Mouse (Mus musculus) adrenal gland, postnatal 10 days (tissue): ENCODE results near the gene Dclk1. TPM values are rescaled to one million over a fixed set of nuclear protein-coding genes. Genes with fewer than 3 reads are reported as not detected.
A peak's percentile ranks its signal among the peaks of the same experiment; 100 is the strongest.

Source experiments
- DNase-seq: peaks from one replicate; pipeline ENCODE4 v3.0.0; 2021; ENCODE audit warnings: mixed read lengths
- total RNA-seq, 2 experiments: library from RNA; stranded (reverse); gene quantifications; 2 replicates each; pipeline ENCODE4 v1.2.3; 2021

Gene Dclk1
- total RNA-seq, 2 experiments from 2014 or later, result 13.5 to 18.0 TPM

DNA sequence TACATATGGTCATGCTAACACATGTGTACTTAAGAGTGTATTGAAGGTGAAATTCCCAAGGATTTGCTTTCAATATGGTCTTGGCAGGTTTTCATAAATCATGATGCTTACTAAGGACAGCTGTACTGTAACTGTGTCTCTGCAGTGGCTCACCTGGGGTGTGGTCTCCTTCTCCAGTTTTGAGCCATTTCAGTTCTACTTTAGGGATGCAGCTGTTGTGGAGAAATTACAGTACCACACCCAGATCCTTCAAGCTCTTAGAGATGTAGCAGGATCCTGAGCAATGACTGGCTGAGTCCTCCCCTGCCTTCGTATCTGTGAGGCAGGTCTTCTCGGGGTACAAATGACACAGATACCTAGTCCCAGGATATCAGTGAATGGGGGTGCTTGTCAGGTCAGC is 8.5 kb downstream of the Dclk1 start:
- DNase-seq, result no peak

DNA sequence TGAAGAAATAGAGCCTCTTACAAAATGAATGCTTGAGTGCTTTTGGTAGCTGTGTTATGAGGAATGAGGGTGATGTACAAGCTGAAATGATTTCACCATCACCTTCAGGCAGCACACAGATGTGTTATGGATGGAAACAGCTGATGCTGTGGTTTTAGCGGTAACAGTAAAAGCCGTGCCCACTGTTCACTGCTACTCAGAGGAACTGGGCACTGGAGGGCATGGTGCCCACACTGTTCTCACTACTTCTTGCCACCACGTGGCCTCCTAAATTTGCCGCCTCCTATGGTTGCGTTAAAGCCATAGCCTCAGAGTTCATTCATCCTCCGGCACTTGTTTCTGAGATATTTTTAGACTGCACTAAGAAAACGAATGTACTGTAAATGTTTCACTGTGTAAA is 18.0 kb downstream of the Dclk1 start:
- no peak for DNase-seq

DNA sequence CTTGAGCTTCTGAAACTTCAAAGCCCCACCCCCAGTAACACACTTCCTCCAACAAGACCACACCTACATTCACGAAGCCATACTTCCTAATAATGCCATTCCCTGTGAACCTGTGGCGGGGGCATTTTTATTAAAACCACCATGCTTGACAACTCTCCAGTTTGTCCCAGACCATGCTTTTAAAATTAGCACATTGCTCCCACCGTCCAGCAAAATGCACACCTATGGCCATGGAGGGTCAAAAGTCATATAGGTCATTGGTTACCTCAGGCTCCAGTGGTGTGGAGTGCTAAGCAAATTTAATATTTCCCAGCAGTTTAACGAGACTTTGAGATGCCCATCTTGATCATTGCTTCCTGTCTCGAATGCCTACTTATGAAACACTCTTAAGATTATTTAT is 23.9 kb downstream of the Dclk1 start:
- DNase-seq, result no peak

DNA sequence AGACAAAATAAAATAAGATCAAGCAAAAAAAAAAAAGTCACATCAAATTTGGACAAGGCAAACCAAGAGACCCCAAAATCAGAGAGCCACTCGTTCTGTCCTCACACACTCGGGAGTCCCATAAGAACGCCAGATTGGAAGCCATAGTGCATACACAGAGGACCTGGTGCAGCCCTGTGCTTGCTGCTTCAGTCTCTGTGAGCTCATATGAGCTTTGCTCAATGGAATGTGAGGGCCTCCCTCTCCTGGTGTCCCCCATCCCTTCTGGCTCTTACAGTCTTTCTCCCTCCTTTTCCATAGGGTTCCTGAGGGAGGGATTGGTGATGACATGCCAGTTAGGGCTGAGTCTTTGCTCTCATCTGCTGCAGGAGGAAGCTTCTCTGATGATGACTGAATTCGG is 27.6 kb downstream of the Dclk1 start:
- DNase-seq, result no peak

DNA sequence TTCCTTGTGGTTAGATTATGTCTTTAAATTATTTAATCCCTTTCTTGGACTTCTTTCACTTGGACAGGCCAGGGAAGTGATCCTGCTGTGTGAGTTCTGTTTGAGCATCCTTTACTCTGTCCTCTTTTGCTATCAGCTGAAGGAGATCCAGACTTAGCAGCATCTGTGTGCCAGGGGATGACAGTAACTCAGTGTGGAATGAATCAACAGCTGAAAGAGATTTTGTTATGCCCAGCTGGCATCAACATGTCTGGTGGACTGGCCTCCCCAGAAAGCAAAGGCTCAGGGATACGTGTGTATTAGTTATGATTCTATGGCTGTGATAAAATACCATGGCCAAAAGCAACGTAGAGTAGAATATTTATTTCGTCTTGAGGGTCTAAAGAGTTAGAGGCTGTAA is 28.2 kb downstream of the Dclk1 start:
- DNase-seq, result no peak

DNA sequence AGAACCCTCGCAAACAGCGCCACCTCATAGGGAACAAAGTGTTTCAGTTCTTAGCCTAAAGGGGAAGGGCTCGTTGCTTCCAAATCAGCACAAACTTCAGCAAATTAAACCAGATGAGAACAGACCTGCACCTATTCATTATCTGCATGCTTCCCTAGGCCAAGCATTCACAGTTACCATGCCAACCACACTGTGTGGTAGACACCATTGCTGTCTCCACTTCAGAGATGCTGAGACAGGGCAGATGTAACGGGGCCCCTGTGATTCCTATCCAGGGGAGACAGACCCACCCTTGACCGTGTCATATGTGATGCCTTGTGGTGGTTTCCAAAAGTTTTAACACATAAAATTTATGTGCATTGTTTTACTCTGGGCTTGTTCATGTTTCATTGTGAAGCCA is 28.8 kb downstream of the Dclk1 start:
- DNase-seq, result no peak

DNA sequence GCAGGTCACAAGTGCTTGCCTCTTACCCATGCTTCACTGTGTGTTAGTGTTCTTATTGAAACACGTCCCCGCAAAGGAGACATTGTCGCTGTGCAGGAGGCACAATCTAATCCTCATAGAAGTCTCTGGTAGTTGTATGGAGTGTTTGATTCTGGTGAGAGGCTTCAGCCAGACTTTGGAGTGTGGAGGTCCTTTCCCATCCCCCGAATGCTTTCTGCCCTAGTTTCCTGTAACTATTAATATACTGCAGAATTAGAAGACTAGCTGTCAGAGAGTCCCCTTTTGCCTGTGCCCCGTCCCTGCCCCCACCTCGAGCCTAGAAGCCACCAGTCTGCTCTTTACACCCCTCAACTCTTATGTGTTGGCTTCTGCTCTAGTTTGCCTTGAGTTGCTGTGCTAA is 30.4 kb downstream of the Dclk1 start:
- DNase-seq, result no peak

DNA sequence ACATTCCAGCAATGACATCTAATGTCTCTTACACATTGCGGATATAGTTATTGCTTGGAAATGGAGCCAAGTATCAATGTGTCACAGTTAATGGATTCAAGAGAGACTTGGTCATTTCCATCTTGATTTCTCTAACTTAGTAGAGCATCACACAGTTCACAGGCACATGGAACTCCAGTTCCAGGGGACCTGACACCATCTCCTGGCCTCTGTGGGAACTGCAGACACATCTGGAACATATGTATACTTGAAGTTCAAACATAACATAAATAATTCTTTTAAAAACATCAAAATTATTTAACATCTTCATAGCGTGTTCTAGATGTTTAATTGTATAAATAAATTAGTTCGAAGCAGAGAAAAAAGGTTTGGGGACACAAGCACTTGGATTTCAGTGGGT is 34.3 kb downstream of the Dclk1 start:
- no peak for DNase-seq

DNA sequence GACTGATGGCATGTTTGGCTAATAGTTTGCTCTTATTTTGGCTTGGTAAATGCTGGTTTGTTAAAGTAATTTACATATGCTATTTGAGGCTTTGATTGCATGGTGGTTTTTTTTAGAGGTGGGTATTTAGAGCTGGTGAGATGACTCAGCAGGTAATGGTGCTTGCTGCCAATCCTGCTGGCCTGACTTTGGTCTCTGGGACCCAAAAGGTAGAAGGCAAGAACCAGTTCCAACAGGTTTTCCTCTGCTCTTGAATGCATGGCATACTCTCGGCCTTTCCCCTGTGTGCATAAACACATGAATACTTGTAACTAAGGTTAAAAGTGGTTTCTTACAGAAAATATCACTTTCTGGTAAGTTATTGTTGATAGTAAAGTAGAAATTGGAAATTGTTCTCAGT is 34.7 kb downstream of the Dclk1 start:
- DNase-seq, result no peak

DNA sequence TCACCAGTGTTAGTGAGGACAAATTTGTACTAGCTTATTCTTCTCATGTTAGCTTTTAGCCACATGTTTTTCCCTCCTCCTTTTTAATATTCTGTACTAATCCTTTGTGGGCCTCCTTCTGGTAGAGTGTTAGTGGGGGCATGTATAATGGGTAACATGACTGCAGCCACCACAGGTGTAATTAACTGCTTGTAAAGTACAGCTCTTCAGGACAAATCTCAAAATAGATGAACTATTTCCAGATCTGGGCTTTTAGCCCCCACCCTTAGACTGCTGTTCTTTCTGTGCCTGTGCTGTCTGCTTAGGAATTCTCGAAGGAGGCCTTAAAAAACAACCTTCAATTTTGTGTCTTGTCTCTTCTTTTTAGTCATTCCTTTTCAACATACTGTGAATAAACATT is 35.7 kb downstream of the Dclk1 start:
- no peak for DNase-seq

DNA sequence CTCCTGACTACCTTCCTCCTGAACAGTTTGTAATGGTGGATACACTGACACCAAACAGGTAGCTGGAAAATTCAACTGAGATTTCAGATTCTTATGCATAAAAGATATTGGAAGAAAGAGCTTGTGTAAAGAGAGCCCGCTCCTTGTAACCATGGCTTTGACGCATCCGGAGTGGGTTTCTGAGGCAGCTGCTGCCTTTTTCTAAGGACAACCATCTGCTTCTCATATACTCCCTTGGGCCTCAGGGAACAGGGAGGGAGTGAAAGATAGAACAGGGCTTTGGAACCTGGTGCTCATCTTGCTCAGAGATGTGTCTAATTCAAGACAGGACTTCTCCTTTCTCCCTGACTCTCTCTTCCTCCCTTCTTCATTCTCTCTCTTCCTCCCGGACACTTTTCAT is 37.8 kb downstream of the Dclk1 start:
- DNase-seq, result no peak

DNA sequence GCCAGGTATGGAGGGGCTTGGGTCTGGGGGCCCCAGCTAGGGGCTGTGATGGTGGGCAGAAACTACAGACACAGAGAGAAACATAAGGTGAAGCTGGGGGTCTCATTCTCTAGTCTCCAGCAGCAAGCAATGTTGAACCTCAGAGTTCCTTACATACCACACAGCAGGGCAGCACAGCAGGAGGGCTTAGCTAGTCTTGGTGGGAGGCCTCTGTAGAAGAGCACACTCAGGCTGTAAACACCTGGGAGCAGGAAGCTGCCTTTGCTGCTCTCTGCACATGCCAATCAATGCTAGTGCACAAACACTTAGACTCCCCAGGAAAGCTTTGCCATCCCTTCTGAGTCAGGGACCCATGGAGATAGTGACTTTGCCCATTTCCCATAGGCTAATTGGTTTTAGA is 38.3 kb downstream of the Dclk1 start:
- DNase-seq, result no peak

DNA sequence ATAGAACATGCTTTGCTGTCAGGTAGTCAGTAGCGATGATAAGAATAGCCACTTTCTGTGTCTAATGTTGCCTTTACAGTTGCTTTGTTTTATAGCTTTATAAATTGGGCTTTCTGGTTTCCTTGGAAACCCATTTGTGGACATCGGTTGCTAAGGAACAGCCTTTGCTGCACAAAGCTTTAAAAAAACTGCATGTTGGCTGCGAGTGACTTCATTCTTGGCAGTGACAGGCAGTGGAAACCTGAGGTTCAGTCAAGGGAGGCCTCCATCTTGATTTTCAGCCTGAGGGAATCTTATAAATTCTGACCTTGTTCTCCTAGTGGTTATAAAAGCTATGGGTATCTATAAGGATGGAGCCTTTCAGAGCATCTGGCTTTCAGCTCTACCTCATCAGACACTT is 42.1 kb downstream of the Dclk1 start:
- DNase-seq, result no peak

DNA sequence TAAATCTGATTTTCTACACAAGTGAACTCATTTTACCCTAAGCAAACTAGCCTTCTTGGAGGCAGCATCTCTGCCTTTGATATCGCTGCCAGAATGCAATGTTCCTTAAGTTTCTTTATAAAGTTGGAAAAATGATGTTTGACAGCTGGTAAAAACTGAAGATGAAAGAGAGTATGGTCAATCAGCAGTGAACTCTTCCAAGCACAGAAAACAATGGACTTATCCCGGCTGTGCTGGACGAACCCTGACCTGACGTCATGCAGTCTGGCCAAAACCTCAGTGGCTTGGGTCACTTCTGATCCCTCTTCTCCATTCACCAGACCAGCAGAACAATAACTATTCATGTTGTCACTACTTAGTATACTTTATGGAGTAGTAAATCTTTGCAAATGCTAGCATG is 46.6 kb downstream of the Dclk1 start:
- DNase-seq, result no peak

DNA sequence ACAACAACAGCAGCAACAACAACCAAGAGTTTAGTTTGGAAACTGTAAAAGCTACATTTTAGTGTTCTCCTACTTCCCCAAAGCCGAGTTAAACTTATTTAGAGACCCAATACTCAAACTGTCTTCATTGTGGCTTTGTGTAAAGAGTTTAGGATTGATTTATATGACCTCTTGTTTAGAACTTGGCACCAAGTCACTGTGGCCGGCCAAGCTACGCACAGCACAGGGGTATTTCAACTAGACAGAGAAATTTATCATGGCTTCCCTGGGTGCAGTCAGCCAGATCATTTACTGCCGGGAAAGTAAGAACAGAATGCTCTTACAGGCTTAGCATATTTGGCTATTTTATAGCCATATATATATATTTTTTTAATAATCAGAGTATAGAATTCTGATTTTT is 49.8 kb downstream of the Dclk1 start:
- DNase-seq, result no peak

DNA sequence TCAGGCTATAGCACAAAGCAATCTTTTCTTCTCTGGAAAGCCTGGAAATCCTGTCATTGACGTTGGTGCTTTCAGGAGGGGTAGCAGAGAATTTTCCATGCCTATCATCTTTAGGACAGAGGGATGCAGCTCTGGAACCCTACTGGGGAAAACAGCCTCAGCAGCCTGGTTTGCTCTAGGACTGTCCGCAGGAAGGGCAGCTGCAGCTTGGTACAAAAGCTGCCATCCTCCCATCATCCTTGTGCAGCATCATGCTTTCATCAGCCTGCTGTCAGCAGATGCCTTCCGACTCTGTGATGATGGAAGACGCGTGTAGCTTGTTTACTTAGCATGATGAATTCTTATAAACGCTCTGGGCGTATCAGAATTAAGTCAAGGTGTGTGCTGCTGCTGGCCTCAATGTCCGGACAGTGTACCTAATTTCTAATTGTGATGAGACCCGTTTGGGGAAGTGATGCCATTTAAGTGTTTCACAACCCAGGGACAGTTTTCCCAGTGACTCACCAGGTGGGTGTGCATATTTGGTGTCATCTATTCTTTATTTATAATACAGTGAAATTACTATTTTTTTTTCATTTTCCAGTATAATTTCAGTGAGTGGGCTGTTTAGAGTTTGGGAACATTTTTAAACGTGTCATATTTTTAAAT is 50.7 kb downstream of the Dclk1 start:
- no peak for DNase-seq

DNA sequence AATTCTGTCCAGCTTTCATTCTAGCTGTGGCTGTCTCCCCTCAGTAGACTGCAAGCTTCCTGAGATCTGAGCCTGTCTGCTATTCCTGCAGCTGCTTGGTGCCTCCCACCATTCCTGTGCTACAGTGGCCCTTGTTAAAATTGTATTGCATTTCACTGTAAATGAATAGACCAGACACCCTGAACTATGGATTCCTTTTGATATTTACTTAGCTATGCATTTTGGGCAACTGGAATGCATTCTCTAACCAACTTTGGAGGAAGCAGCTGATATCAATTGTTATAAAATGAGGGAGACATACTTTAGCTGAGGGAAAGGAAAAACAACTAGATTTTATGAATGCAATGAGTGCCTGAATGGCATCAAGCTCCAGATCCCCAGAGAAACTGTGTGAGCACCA is 63.5 kb downstream of the Dclk1 start:
- DNase-seq, result no peak

DNA sequence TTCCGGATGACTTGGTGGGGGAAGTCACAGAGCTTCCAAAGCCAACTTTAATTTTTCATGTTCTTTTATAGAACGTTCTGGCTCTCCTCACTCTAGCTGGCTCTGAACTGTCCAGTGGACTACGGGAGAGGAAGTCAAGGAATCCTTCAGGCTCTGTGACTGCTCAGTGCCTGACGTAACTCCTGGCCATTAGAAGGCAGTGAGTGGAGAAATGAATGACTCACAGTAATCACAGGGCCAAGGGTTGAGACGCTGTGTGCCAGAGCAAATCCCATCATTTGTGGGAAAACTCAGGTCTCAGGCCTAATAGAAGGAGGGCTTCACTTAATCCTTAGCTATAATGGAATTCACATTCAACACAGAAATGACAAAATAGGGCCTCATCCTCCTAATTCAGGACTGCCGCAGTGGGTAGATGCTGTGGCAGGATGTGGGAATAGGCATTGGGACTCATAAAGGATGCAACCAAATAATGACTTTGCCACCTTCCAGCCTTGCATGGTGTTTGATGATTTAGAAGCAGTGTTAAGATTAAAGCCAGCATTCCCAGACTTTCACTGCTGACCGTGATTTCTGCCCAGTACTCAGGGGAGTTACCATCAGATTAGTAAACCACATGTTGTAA is 65.5 kb downstream of the Dclk1 start:
- DNase-seq, result peak; percentile 27

DNA sequence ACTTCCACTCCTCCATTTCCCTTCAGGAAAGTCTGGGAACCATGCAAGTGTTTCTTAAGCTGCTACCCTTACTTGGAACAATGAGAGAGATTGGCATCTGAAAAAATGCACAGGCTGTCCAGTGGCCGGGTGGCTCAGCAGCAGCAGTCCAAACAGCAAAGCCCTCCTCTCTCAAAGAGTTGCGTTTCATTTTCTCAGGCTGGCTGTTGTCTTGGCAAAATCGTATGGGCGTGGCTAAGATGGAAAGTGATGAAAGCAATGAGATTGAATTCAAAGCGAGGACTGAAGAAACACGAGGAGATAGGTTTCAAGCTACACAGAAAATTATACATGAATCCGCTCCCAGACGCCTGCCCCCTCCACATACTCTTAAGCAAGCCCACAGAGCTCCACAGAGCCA is 67.8 kb downstream of the Dclk1 start:
- no peak for DNase-seq

DNA sequence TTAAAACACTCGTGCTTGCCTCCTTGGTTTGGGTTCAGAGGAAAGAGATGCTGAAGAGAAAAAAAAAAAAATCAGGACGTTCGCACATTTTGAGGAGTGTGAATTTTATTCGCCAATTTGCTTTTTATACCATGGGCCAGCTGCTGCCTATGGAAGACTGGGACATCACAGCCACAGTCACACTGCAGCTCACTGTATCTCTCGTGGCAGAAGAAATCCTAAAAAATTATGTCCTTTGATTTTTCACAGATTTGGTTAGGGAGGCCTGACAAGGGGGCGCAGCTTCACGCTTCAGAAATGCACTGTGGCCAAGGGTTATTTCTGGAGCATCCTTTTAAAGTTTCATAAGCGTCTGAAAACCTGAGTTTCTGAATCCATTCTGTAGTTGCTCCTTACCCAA is 73.7 kb downstream of the Dclk1 start:
- no peak for DNase-seq

DNA sequence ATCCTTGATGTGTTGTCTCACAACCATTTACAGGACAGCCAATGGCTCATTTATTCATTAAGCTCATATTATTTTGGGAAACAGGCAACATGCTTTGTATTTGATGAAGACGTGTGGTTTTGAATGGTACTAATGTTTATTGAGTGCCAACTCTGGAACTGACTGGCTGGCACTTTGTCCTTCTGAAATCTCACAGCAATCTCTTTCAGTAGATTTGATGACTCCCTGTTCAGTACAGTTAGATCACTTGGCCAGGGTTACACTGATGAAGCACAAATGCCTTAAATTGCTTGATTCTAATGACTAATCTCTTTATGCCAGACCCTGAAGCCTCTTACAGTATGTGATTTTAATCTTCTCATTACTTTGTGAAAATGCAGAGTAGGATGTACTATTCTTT is 75.9 kb downstream of the Dclk1 start:
- no peak for DNase-seq

DNA sequence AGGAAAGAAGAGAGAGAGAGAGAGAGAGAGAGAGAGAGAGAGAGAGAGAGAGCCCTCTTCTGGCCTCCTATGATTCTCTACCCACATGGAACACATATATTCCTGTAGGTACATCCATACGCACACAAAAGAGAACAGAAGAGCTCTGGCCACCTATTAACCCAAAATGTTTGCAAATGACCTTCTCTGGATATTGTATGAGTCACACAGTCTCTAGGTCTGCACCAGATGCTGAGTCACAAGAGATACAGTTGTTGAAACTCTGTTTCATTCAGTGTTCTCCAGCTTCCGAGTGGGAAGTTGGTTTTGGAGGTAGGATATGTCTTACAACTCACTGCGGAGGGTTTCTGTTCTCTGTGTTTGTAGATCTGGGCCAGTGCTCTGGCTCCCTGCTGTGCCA is 78.4 kb downstream of the Dclk1 start:
- no peak for DNase-seq

DNA sequence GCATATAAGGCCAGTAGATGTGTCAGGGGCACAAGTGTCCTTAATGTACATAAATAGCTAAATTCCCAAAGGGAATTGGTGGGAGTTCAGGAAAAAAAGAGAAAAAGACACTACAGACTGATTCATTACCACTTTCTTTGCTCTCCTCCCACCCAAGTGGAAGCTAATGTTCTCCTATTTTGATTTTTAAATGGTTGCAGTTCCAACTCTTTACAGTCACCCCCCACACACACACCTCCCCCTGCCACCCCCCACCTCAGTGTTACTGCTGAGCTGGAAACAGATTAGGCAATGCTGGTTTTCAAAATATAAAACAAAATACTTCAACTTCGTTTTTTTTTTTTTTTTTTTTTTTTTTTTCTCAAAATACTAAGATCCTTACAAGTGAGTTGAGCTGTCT is 81.9 kb downstream of the Dclk1 start:
- no peak for DNase-seq

DNA sequence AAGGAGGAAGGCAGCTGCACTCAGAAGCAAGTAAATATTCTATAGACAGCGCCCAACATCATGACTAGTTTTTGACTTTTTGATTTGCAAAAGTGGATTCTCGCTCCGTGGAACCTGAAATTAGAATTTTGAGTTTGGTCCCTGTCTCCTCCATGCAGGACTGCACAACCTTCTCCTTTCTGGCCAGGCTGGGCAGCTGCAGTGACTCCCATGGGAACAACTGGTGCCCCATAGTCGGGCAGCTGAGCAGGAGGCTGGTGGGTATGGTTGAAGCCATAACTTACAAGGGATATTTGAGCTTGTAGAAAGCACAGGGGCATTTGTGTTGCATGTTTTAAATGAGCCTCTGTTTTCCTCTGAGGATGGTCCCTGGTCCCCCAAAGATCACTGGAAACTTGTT is 88.3 kb downstream of the Dclk1 start:
- no peak for DNase-seq

DNA sequence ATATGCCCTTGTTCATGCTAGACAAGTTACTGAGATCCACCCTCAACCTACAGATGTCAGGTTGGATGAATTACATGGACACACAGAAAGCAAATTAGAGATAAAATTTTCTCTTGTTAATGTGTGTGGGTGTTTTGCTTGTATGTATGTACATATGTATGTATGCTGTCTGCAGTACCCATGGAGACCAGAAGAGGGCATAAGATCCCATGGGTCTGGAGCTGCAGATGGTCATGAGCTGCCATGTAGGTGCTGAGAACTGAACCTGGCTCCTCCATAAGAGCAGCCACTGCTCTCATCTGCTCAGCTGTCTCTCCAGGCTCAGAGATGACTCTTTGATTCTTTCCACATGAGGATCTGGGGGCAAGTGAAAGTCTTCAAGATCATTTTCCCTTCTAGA is 89.5 kb downstream of the Dclk1 start:
- DNase-seq, result no peak
